Mouse (Mus musculus) kidney, adult 2 months (tissue): ENCODE results near the gene Bhmt2.

Experiments
- CTCF ChIP-seq: fragments of 200-500 bp; conservative IDR thresholded peaks from 2 replicates; pipeline ENCODE4 v1.5.1; 2011; ENCODE audit warnings: low read depth, mild to moderate bottlenecking, control low read depth, low read length, moderate library complexity, mixed read lengths; ENCODE audit not compliant: insufficient read depth, insufficient read length
- POLR2A ChIP-seq: fragments of 200-500 bp; IDR thresholded peaks from one replicate; pipeline ENCODE4 v1.6.1; 2011; ENCODE audit warnings: low read depth, low read length, control low read depth

DNA sequence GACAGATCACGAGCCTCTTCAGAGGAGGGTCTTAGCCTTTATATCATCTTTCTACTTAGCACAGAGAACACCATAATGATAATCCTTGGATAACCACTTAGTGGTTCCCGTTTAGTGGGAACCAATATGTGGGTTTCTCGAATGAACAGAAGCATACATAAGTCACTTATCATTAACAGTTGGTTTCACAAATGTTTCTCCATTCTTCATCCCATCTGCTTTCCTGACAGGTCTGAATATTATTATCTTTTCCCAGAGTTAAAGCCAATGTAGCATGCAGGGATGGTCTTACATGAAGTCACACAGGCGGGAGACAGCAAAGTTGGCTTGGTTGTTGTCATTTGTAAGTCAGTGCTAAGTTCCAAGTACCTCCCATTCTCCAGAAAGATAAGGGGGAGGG, 6.5 kb downstream of the Bhmt2 start:
- TF ChIP-seq CTCF (no peak), POLR2A (no peak)
